ENCODE assay signal across 7 mouse cellular contexts in genomic region chr17:29887271-29887880, GRCm38 (mm10).
DNase-seq lines count a peak whose midpoint lies in the region; ATAC-seq lines count a peak whose summit lies in the region.

No protein-coding gene starts in this region.

- H3K9ac ChIP-seq in kidney, embryonic 15.5 days = peak overlapping the region; percentile 47
- peak overlapping the region; percentile 76 for H3K9ac ChIP-seq in stomach, embryonic 15.5 days

- peak overlapping the region; percentile 100 for H3K4me2 ChIP-seq in kidney, embryonic 15.5 days
- peak overlapping the region; percentile 99 for H3K4me2 ChIP-seq in stomach, embryonic 15.5 days

- peaks cover 56% of the 10 kb centered on the region for H3K4me1 ChIP-seq in kidney, embryonic 15.5 days
- peaks cover 42% of the 10 kb centered on the region for H3K4me1 ChIP-seq in stomach, embryonic 15.5 days

- H3K4me3 ChIP-seq in kidney, embryonic 15.5 days (replicated peaks) = peak overlapping the region; percentile 67
- peak overlapping the region; percentile 68 for H3K4me3 ChIP-seq in stomach, embryonic 15.5 days (replicated peaks)

- peak; percentile 69 to 83 for DNase-seq in spleen, postnatal 4 days (ENCODE audit: low spot score in 2 of 2)
- DNase-seq in spleen, postnatal 14 days (ENCODE audit: low spot score in 2 of 2) = no peak
- peak; percentile 38 for DNase-seq in c-Kit-positive CD71-negative TER-119-negative erythroid progenitor cells, embryonic 14.5 days (ENCODE audit: low read depth)
- peak; percentile 64 for DNase-seq in gastrocnemius, postnatal 10 days
- peak; percentile 62 to 73 for DNase-seq in lung, postnatal 4 days

- no peaks in the 10 kb centered on the region for H3K36me3 ChIP-seq in kidney, embryonic 15.5 days
- no peaks in the 10 kb centered on the region for H3K36me3 ChIP-seq in stomach, embryonic 15.5 days

- ATAC-seq in kidney, embryonic 15.5 days (replicated peaks; ENCODE audit: low FRiP score) = peak; percentile 54
- 0 out of 2 replicates have a peak, but pooled peaks have one; percentile 12 for ATAC-seq in stomach, embryonic 15.5 days (ENCODE audit: insufficient read depth, low FRiP score, low read depth)

- H3K27ac ChIP-seq in kidney, embryonic 15.5 days = 0 out of 2 replicates have a peak overlapping the region, but pooled peaks have one; percentile 4
- H3K27ac ChIP-seq in stomach, embryonic 15.5 days = peak overlapping the region; percentile 90

- H3K9me3 ChIP-seq in kidney, embryonic 15.5 days (replicated peaks) = no peaks in the 10 kb centered on the region
- no peaks in the 10 kb centered on the region for H3K9me3 ChIP-seq in stomach, embryonic 15.5 days

- WGBS in kidney, embryonic 15.5 days = under 1% methylated on average over 56 of the region's 57 CpGs
- WGBS in stomach, embryonic 15.5 days = 0% methylated on average over 57 of the region's 57 CpGs

- peaks cover 82% of the 10 kb centered on the region for H3K27me3 ChIP-seq in kidney, embryonic 15.5 days
- peaks cover 52% of the 10 kb centered on the region for H3K27me3 ChIP-seq in stomach, embryonic 15.5 days (replicated peaks)

Comparison
In these comparisons a context has a peak if more than half of its experiments do, and no peak if none do; other contexts are left out.
1. DNase-seq: peak in spleen, postnatal 4 days (2 of 2), c-Kit-positive CD71-negative TER-119-negative erythroid progenitor cells, embryonic 14.5 days (single experiment), gastrocnemius, postnatal 10 days (single experiment) and lung, postnatal 4 days (2 of 2); none in spleen, postnatal 14 days (0 of 2).